Mouse (Mus musculus): ENCODE measurements around the gene Gm7945.
"Not testable (repeated sequence)": the region's sequence is repeated elsewhere in the genome, so short reads cannot be mapped to it uniquely, and the experiment has no call there.

Gm7945 gene

GRCm38 (mm10) chr14:41386279-41386678, at the start of gene Gm7945:
Gene Gm7945, minus strand, starts transcription at chr14:41386379.
- CTCF ChIA-PET, result not testable (repeated sequence)

- CTCF ChIA-PET, result not testable (repeated sequence)
These were observed 39.4 kb upstream of the Gm7945 start for GRCm38 (mm10) chr14:41425393-41426075.

- CTCF ChIA-PET, result not testable (repeated sequence)
These were observed 38.5 kb upstream of the Gm7945 start for GRCm38 (mm10) chr14:41424694-41425093.

GRCm38 (mm10) chr14:41408181-41408580, 22.0 kb upstream of the Gm7945 start, which contains the start of gene Gm6482:
Gene Gm6482, minus strand, starts transcription at chr14:41408281.
- CTCF ChIA-PET, result not testable (repeated sequence)

GRCm38 (mm10) chr14:41348309-41348708, 37.9 kb downstream of the Gm7945 start, which contains the start of gene Gm5798:
Gene Gm5798, plus strand, starts transcription at chr14:41348609.
- CTCF ChIA-PET, result not testable (repeated sequence)
